Mouse (Mus musculus) layer of hippocampus, postnatal 14 days (tissue): ENCODE measurements at regions not wholly inside any gene's neighbourhood (a gene's known extent, or its start where the extent isn't known, plus 50 kb on each side); places are given as distances from the start of the nearest gene placed in this dataset.
A peak's percentile ranks its signal among the peaks of the same experiment; 100 is the strongest.

ENCODE experiments used
- DNase-seq, 2 experiments: peaks; one replicate each; pipeline ENCODE4 v3.0.0; 2021 to 2022; ENCODE audit warnings: low spot score in 2 of 2, mixed read lengths in 1 of 2

DNA sequence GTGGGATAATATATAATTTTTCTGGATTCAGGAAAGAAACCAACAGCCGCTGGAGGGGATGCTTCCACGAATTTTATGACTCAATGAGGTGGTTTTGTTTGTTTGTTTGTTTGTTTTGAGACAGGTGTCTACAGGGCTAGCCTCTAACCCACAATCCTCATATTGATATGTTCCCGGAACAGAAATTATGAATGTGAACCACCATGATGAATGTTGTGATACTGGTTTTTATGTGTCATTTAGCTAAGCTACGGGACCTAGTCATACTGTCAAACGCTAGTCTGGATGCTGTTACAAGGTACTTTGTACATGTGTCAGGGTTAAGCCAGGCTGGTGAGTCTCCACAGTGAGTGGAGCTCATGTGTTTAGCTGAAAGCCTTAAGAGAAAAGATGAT, 100.6 kb upstream of the Cpsf6 start:
- DNase-seq: no peak

GRCm38 (mm10) chr10:117479721-117480455, 100.1 kb upstream of the Cpsf6 start:
- no peak for DNase-seq

DNA sequence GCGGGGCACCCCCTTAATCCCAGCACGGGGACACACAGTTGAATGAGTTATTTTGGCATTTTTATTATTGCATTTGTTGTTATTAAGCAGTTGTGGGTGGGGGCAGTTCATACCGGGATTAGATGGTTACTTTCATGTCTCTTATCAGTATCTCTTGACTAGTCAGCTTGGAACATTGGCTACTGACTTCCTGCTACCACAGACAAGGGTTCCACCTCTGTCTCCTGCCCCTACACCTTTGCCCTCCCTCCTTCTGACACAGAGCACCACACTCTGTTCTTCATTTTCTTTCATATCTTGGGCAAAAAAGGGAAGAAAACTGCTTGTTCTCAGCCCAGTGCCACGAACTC, 99.1 kb upstream of the Cpsf6 start:
- DNase-seq: no peak

GRCm38 (mm10) chr10:117478202-117478930, 98.6 kb upstream of the Cpsf6 start:
- DNase-seq: peak; percentile 34 to 49

GRCm38 (mm10) chr10:117477331-117478201, 97.8 kb upstream of the Cpsf6 start:
- DNase-seq: no peak

DNA sequence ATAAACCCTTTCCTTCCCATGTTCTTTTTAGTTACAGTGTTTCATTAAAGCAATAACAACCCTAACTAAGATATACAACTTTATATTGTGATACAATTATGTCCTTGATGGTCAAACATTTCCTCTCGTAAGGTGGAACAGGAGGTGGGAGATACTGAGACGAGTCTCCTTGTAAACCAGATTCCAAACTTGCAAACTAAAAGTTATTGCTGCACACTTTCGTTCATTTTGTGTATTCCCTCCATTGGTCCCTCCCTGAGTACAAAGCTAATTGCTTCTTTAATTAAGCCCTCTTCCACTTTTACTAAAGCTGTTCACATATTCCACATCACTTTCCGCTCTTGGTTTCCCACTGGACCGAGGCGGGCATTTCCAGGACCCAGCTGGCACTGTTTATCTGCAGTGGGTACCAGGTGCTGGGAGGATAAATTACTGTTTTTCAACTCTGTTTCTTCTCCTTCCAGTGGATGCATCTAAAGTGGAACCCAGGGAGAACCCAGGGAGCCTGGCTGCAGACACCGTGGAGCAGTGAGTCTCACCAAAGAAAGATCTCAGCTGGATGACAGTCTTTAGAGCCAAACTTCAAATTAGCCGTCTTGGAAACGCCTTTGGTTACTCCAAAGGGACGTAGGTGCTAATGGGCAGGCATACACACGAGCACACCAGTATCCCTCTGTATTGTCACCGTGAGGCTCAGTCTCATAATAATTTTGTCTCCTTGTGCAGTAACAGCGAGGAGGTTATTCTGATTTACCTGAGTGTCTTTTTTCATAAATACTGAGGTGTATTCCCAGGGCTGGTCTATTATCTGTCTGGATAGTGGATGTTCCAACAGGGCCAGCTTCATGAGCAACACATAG, 95.5 kb upstream of the Cpsf6 start:
- DNase-seq: no peak

DNA sequence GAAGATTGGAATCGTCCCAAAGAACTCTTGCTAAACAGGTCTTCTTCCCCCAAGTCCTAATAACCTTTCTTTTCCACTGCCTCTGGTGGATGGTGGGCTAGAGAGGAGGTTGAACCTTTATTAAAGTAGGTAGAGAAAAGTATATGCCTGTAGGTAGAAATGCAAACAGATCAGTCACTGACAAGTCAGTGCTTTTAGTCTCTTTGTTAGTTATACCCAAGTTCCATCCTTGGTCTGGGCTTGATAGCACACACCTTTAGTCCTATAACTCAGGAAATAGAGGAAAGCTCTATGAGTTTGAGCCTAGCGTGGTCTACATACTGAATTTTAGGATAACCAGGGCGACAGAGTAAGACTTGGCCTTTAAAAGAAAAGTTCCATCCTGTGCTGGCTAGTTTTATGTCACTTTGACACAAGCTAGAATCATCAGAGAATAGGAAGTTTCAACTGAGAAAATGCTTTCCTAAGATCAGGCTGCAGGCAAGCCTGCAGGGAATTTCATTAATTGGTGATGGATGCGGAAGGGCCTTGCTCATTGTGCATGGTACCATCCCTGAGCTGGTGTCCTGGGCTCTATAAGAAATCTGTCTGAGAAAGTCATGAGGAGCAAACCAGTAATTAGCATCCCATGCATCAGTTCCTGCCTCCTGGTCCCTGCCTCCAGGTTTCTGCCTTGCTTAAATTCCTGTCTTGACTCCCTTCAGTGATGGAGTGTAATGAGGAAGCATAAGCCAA, 94.7 kb upstream of the Cpsf6 start:
- DNase-seq: no peak

- no peak for DNase-seq
These were observed 93.7 kb upstream of the Cpsf6 start for GRCm38 (mm10) chr10:117473471-117473870.

DNA sequence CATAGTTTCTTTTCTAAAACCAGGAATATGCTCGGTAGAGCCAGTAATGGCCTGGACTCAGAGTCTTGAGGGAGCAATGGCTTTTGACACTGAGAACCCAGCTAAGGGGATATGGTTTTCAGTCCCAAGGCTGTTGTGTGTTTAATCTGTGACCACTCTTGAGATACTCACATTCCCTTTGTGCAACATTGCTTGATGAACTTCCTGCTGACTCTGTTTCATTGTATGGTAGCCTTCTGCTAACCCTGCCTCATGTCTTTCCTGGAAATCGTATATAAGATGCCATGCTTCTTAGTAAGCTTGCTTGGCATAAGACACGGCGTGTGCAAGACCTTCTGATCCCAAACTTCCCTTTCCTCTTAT, 92.7 kb upstream of the Cpsf6 start:
- no peak for DNase-seq

GRCm38 (mm10) chr10:117471818-117472567, 92.2 kb upstream of the Cpsf6 start:
- DNase-seq: no peak

GRCm38 (mm10) chr10:117471036-117471817, 91.4 kb upstream of the Cpsf6 start:
- no peak for DNase-seq

DNA sequence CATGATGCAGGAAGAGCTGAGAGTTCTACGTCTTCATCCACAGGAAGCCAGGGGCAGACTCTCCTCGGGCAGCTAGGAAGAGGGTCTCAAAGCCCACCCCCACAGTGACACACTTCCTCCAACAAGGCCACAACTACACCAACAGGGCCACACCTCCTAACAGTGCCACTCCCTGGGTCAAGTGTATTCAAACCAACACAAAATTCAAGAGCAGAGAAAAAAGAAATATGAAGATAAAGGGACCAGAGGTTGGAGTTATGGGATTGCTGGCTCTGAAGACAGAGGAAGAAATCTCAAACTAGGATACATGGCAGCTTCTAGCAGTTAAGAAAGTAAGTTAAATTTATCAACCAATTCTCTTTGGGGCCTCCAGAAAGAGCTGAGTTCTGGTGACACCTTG, 90.7 kb upstream of the Cpsf6 start:
- DNase-seq: no peak

DNA sequence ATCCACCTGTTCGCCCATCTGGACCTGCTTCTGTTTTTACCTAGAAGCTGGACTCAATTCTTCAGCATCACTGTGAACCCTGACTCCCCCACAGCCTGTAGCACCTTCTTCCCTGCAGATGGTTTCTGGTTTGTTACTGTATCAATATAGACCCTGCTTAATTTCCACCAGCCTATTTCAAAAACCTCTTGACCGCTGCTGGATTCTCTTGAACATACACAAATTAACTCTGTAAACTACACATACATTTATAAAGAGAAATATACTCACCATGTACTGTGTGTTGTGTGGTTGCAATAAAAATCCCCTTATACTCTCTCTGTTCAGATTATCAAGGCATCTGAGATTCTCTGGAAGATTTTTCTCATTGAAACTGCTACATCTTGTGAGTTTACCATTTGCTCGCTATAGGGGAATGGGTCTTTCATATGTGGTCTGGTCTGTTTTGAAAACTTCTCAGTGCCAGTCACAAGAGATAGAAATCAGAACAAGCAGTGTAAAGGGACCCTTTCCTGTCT, 89.8 kb upstream of the Cpsf6 start:
- DNase-seq: no peak

GRCm38 (mm10) chr10:117468931-117469572, 89.2 kb upstream of the Cpsf6 start:
- no peak for DNase-seq

DNA sequence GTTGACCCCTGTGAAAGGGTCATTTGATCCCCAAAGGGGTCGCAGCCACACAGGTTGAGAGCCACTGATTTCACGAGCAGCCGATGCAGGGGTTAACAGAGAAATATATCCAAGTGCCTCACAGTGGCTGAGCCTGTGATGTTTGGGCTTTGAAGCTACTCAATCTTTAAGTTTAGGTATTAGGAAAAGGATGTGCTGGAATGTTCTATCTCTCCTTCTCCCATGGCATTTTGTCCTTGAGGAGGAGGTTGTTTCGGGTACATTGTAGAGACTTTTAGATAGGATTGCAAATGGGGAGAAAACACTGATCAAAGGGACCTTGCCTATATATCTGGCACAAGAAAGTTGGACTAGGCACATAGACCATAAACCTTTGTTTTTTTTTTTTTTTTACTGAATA, 88.6 kb upstream of the Cpsf6 start:
- no peak for DNase-seq

DNA sequence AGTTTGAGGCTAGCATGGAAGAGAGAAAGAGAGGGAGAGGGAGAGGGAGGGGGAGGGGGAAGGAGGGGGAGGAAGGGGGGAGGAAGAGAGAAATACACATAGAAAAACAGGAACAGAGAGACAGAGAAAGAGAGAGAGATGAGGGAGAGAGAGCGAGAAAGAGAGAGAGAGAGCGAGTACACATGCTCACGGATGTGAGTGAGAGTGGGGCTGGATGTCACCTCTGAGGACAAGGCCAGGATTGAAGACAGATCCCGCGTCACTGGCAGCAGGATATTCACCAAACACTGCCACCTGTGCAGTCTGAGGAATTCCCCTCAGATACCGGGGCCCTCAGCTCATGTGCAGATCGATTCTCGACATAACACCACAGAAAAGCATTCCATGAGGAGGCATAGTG, 87.3 kb upstream of the Cpsf6 start:
- no peak for DNase-seq

DNA sequence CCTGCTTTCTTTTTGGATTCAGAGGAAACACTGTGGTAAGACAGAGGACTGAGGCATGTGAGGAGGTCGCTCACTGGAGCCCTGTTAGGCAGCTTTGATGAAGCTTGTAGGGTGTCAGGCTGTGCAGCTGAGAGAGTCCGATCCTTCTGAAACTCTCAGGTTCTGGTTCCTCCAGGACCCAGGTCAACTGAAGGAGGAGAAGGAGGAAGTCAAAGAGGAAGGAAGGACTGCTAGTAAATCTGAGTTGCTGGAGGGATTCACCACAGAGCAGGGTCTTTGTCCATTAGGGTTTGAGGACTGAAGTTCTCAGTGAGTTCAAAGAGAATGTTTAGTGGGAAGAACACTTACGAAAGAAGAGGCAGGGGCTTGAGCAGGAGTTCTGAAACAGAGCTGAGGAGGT, 86.6 kb upstream of the Cpsf6 start:
- no peak for DNase-seq

GRCm38 (mm10) chr10:117465671-117466250, 85.9 kb upstream of the Cpsf6 start:
- DNase-seq: no peak
